Mouse (Mus musculus): ENCODE measurements around the gene Olfr71. TPM values are rescaled to one million over a fixed set of nuclear protein-coding genes. Genes with fewer than 3 reads are reported as not detected.

Olfr71 gene
- total RNA-seq, 4 experiments from 2014 or later, result not detected

DNA sequence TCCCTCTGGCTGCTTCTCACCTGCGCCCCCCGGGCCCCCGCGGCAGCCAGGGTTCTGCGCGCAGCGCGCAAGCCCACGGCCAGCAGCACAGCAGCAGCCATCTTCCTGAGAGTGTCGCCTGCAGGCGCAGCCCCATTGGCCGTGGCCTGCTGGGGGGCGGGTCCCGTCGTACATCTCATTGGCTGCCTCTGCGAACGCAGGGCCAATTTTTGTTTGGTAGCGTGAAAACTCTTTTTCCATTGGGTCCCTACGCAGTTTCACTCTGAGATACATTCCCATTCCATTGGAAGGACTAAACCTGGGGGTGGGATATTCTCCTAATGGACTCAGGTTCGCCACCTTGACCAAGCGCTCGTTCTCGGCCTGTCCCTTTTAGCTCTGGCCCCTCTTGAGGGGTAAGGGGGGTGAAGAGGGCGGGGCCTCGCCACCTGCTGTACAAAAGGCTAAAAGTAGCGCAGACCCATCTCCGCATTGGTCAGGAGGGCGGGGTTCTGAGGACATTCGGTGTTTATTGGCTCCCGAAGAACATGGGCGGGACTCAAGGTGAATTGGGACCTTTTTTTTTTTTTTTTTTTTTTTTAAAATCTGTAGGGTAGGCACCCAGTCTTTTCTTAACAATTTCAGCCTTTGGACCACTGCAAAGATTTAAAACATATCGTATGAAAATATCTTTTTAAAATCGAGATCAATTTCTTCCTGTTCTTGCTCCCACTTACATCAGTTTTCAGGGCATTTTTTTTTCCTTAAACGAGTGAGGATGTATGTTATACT lies 53.5 kb downstream of the Olfr71 start, which contains the start of gene Hint2:
Hint2 (minus strand) TSS at position 128 of the 771 bp plus-strand sequence.
- DNase-seq (ENCODE audit: low spot score in 2 of 2), result peak; percentile 91 to 96

DNA sequence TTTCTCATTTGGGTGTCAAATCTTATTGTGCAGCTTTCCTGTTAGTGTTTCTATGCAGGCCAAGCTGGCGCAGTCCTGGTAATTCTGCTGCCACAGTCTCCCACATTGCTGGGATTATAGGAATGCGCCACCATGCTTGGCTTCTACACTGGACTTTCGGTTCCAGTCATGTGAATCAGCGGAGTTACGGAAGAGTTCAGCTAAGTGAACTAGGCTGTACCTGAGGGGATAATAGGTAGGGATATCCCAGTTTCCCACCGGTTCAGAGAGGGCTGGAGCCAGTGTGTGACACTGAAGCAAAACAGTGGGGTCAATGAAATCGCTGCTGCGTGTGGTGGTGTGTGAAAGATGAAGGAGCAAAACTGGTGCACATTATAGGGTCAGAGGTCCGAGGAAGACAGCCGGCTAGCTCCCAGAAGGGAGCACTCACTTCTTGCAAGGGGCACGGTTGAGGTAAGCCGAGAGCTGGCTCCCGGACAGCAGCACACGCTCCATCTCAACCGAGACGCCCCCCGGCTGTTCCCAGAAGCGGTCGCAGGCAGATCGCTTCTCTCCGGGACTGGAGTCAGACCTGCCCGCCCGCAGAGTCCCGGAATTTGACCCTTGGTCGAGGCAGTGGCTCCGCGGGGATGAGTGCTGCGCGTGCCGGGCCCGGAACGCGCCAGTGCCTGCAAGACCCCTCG lies 54.3 kb downstream of the Olfr71 start:
- DNase-seq (ENCODE audit: low spot score in 2 of 2), result peak in 1 of 2 experiments; percentile 28

Other genes starting within 250 kb of the Olfr71 start
- gene Sit1, start 226.5 kb downstream of the Olfr71 start, total RNA-seq (2022), result under 1 TPM in 1 of 4 experiments, not detected in 3; 0.46 TPM
- 10 to 100 TPM; 26.5 to 37.8 (median 30.1) TPM for gene Ccdc107, start 217.4 kb downstream of the Olfr71 start, total RNA-seq (2022)
- gene Arhgef39, start 210.6 kb downstream of the Olfr71 start, total RNA-seq (2022), result 1 to 10 TPM; 1.2 to 2.2 (median 1.6) TPM
- gene Car9, start 203.3 kb downstream of the Olfr71 start, total RNA-seq (2022), result 1 to 10 TPM; 2.1 to 5.1 (median 2.8) TPM
- gene Tpm2, start 186.5 kb downstream of the Olfr71 start, total RNA-seq (2022), result 10 to 100 TPM; 11.7 to 14.4 (median 13.8) TPM
- gene Creb3, start 147.9 kb downstream of the Olfr71 start, total RNA-seq (2022), result 10 to 100 TPM; 68.2 to 77.9 (median 73.6) TPM
- 10 to 100 TPM; 38.8 to 55.7 (median 46.1) TPM for gene Tln1, start 147.6 kb downstream of the Olfr71 start, total RNA-seq (2022)
- 10 to 100 TPM; 47.0 to 60.5 (median 49.8) TPM for gene Rgp1, start 131.5 kb downstream of the Olfr71 start, total RNA-seq (2022)
- gene Gba2, start 131.4 kb downstream of the Olfr71 start, total RNA-seq (2022), result 10 to 100 TPM; 62.1 to 69.7 (median 65.6) TPM
- gene Msmp, start 125.8 kb downstream of the Olfr71 start, total RNA-seq (2022), result 1 to 10 TPM in 1 of 4 experiments, not detected in 3; 1.1 TPM
- gene Npr2, start 78.3 kb downstream of the Olfr71 start, total RNA-seq (2022), result 10 to 100 TPM; 42.5 to 60.2 (median 56.9) TPM
- 1 to 10 TPM; 1.3 to 1.6 (median 1.5) TPM for gene Spag8, start 56.7 kb downstream of the Olfr71 start, total RNA-seq (2022)
- gene Hint2, start 53.8 kb downstream of the Olfr71 start, total RNA-seq (2022), result 10 to 100 TPM; 29.6 to 46.8 (median 41.6) TPM
- gene Tmem8b, start 41.3 kb downstream of the Olfr71 start, total RNA-seq (2022), result 10 to 100 TPM; 56.5 to 59.6 (median 57.4) TPM
- gene Fam221b, start 41.1 kb downstream of the Olfr71 start, total RNA-seq (2022), result 1 to 10 TPM; 1.2 to 2.0 (median 1.6) TPM
- gene Olfr70, start 9.4 kb downstream of the Olfr71 start, total RNA-seq (2022), result not detected
- under 1 TPM; 0.60 to 0.91 (median 0.75) TPM for gene Hrct1, start 16.9 kb upstream of the Olfr71 start, total RNA-seq (2022)
- under 1 TPM; 0.39 to 0.91 (median 0.81) TPM for gene Spaar, start 19.8 kb upstream of the Olfr71 start, total RNA-seq (2022)
- under 1 TPM in 1 of 4 experiments, not detected in 3; 0.42 TPM for gene Olfr159, start 60.8 kb upstream of the Olfr71 start, total RNA-seq (2022)
- gene Olfr156, start 113.6 kb upstream of the Olfr71 start, total RNA-seq (2022), result not detected
- not detected for gene Olfr157, start 129.9 kb upstream of the Olfr71 start, total RNA-seq (2022)
- not detected for gene Olfr155, start 141.3 kb upstream of the Olfr71 start, total RNA-seq (2022)
- gene Reck, start 165.3 kb upstream of the Olfr71 start, total RNA-seq (2022), result 1 to 10 TPM; 8.1 to 8.8 (median 8.3) TPM
- gene Glipr2, start 247.1 kb upstream of the Olfr71 start, total RNA-seq (2022), result 1 to 10 TPM; 3.0 to 4.9 (median 3.3) TPM

Measured in left cerebral cortex, adult 8-10 months (tissue).